Mouse (Mus musculus) urinary bladder, postnatal 36 days (tissue): Measurements from ENCODE around the gene 1810062G17Rik.

ENCODE experiments used
- DNase-seq, 2 experiments: peaks; one replicate each; pipeline ENCODE4 v3.0.0; 2022; ENCODE audit warnings: low spot score in 2 of 2, mixed read lengths in 1 of 2

The 1810062G17Rik gene

GRCm38 (mm10) chr3:36505306-36505705 lies 29.6 kb downstream of the 1810062G17Rik start:
- DNase-seq = no peak

DNA sequence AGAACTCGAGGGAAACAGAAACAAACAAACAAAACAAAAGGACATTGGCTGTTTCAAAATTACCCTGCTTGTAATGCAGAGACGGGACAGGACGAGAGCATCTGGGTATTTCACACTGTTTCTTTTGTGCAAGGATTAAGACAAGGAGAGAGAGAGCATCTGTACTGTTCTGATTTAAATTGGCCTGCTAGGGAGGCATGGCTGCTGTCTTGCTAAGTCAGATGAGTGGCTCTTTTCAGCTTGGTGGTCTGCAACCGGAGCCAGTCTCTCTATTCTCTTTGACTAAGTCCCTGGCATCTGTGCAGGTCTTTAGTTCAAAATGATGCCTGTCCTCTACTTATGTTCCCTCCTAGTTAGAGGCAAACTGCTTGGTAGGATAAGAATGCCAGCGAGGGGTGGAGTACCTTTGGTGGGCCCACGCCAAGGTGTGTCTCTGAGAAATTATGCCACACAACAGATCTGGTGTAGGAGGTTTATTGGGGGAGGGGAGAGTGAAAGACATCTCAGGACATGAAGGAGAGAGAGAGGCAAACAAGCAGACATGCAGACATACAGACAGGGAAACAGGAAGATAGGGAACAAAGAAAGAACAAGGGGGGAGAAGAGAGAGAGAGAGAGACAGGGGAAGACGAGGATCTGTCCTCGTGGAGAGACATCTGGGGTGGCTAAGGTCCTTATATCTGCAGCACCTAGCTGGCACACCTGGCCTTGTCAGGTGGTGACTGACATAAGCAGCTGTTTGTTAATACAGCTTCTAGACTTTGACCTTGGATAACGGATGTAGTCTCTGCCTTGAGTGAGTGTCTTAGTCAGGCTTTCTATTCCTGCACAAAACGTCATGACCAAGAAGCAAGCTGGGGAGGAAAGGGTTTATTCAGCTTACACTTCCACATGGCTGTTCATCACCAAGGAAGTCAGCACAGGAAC lies 30.3 kb downstream of the 1810062G17Rik start:
- DNase-seq = no peak

- DNase-seq = no peak
Observed at GRCm38 (mm10) chr3:36511491-36511890, 35.8 kb downstream of the 1810062G17Rik start.

DNA sequence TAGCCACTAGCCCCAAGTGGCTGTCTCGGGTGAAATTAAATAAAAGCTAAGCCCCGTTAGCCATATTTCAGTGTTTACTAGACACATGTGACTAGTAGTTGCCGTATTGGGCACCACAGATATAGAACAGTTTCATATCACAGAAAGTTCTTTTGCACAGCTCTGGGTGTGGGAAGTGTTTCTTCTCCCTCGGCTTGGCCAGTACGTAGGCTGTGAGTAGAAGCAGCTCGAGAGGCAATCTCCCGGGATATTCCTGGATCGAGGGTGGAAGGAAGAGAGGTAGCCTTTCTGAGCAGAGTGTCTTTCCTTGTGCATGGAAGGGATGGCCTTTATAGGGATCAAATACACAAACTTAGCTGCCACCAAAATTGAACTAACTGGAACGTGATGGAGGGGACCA lies 40.5 kb downstream of the 1810062G17Rik start:
- DNase-seq = no peak

DNA sequence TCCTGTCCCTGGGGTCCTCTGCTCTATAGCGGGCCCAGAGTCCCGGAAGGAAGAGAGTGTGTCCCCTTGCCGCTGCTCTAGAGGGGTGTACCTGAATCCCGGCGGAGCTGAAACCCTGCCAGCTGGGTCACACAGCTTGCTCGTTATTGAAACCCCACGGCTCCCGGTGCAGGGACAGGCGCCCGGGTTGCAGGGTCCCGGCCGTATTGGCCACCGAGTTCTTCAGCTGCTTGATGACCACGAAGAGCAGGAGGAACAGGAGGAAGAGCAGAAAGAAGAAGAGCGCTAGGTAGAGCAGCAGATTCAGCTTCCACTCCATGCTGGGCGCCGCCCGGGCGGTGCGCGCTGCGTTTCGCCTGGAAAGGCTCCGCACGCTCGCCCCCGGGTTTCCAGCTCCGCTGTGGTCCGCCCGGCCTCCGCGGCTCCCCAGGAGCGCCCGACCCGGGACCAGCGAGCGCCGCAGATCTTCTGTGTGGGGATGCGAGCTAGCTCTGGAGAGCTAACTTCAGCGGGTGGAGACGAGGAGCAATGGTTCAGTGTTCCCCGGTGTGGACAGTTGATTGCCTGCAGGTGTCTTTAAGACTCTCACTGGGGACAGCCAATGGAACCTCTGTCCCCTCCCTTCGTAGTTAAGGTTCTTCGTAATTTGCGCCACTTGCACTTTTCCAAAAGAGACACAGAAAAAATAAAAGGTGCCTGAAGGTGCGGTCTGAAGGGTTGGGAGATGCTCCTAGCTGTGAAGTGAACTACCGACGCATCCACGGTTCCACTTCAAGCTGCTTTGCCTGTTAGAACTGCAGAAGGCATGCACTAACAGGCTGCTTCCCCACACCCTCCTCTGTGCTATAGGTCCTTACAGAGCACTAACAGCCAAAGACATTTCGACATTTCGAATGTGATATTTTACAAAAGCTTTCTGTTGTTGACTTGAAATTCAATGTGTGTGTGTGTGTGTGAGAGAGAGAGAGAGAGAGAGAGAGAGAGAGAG lies 45.6 kb downstream of the 1810062G17Rik start, which contains the start of gene Gm11549:
Gene Gm11549 (minus strand): TSS at position 741 of the 988 bp plus-strand sequence.
- no peak for DNase-seq

DNA sequence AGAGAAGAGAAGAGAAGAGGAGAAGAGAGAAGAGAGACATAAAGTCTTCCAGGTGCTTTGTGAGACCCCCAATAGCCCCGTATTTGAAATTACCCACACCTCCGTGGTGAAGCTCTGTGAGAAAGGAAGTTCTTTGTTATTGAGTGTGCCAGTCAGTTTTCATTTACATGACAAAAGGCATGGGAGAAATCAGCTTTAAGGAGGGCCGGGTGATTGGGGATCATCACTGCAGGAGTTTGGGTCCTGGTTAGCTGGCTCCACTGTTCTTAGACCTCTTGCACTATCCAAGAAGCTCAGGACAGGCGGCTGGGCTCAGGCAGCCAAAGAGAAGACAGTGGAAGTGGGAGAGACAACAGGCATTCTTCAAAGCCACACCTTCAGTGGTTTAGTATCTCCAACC lies 46.4 kb downstream of the 1810062G17Rik start:
- DNase-seq = no peak

DNA sequence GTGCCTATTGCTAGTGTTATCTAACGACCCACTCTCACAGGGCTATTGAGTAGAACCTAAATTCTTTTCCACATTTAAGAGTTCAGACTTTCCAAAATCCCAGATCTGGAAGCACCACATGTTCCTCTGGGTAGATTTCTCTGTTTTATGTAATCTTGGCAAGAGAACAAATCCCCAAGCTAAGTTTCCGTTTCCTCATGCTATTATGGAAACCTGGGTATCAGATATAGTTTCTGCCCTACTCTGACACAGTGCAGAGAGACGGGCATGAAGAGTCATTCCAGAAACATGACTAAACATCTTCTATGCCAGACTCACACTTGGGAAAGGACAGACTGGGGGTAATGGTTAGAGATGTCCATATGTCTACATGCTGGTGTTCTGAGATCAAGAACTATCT lies 48.7 kb downstream of the 1810062G17Rik start:
- DNase-seq = no peak

DNA sequence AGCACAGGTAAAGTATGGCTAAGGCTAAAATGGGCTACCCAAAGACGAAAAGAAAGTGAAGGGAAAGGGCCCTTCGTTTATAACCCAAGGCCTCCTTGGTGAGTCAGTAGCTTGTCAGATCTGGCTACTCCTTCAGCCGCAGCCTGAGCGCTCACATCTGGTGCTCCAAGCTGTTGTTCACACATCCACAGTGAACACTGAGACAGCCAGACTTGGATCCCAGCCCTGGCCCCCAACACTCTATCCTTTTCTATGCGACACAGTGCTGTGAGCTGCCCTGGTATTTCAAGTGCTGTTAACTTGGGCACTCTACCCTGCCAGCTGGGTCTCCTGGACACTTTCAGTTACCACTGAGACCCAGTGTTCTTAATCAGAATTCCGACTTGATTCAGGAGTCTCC lies 54.6 kb downstream of the 1810062G17Rik start:
- DNase-seq = no peak

DNA sequence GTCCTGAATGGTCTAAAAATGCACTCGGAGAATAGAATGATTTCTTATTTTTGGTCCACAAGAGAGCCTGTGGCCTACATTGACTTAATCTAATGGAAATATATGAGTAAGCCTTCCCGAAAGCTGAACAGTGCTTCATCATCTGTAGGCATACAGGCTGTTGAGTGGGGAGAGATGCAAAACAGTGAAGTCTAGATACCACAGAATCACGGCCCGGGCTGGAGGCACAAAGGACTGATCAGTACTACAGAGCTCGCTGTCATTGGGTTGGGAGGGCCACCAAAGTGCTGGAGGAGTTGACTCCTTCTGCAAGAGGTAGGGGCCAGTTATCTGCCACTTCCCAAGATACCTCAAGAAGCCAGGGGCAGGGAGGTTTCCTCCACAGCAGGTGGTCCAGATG lies 55.0 kb downstream of the 1810062G17Rik start:
- no peak for DNase-seq

- no peak for DNase-seq
Observed at GRCm38 (mm10) chr3:36531242-36531641, 55.5 kb downstream of the 1810062G17Rik start.
